Mouse (Mus musculus) layer of hippocampus, adult 9-10 months (tissue): ENCODE measurements around the gene 2300002M23Rik.
A peak's percentile ranks its signal among the peaks of the same experiment; 100 is the strongest.

ENCODE experiments used
- DNase-seq: peaks from one replicate; pipeline ENCODE4 v3.0.0; 2022; ENCODE audit warnings: low spot score

2300002M23Rik gene

GRCm38 (mm10) chr17:35556186-35556765 is 11.0 kb upstream of the 2300002M23Rik start:
- no peak for DNase-seq

- DNase-seq, result no peak
Measured at GRCm38 (mm10) chr17:35556812-35557211, 10.4 kb upstream of the 2300002M23Rik start.

- no peak for DNase-seq
Measured at GRCm38 (mm10) chr17:35557351-35557750, 9.9 kb upstream of the 2300002M23Rik start.

- no peak for DNase-seq
Measured at GRCm38 (mm10) chr17:35558216-35558615, 9.0 kb upstream of the 2300002M23Rik start.

- DNase-seq, result no peak
Measured at GRCm38 (mm10) chr17:35567767-35568166, 517 bp downstream of the 2300002M23Rik start.

GRCm38 (mm10) chr17:35569091-35569944 is 2.1 kb downstream of the 2300002M23Rik start:
- no peak for DNase-seq

GRCm38 (mm10) chr17:35570836-35571235 is 3.6 kb downstream of the 2300002M23Rik start:
- no peak for DNase-seq

GRCm38 (mm10) chr17:35571477-35571876 is 4.2 kb downstream of the 2300002M23Rik start:
- no peak for DNase-seq

GRCm38 (mm10) chr17:35578211-35578610 is 11.0 kb downstream of the 2300002M23Rik start:
- peak; percentile 67 for DNase-seq

GRCm38 (mm10) chr17:35582900-35583299 is 15.7 kb downstream of the 2300002M23Rik start:
- DNase-seq, result no peak

GRCm38 (mm10) chr17:35584330-35584937 is 17.2 kb downstream of the 2300002M23Rik start:
- peak; percentile 75 for DNase-seq

DNA sequence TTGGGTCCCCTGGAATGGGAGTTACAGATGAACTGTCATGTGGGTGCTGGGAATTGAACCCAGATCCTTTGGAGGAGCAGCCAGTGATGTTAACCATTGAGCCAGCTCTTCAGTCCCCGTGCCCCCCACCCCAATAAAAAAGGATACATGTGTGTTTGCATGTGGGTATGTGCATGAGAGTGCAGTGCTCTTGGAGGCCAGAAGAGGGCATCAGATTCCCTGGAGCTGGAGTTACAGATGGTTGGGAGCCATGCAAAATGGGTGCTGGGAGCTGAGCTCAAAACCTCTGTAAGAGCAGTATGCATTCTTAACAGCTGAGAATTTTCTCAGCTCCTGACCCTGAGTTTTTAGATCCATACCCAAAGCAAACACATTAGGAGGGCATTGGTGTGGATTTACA is 20.0 kb downstream of the 2300002M23Rik start:
- DNase-seq, result no peak

- DNase-seq, result no peak
Measured at GRCm38 (mm10) chr17:35588387-35588786, 21.1 kb downstream of the 2300002M23Rik start.

DNA sequence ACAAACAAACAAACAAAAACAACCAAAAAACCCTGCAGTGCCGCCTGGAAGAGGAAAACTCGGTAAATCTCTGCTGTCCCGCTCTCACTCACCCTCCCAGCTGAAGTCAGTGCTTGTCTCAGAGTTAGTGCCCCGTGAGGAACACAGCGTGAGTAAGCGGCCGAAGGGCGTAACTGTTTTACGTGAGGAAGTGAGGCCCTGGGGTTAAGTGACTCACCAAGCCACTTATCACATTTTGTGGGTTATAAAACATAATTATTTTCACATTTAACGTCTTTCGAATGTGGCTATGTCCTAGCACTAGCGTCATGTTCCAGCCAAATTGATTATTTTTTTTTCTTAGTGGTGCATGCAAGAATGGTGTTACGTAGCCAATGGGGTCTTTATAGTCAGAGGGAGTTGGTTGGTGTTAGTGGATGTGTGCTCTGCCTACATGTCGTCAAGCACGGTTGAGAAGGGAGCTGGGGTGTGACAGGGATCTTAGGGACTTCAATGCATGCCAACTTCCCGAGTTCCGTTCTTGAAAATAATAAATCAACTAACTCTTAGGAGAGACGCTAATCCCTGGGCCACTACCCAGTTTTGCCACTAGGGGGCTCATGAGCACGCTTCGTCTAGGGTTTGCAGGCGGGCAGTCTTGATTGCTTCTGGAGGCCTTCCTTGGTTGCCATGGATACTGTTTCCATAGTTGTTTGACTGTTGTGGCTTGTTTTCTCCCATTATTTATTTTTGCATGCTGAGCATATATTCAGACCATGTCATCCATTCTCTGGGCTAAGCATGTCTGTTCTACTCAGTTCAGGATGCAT is 23.4 kb downstream of the 2300002M23Rik start:
- peak; percentile 65 for DNase-seq

GRCm38 (mm10) chr17:35591219-35591578 is 23.9 kb downstream of the 2300002M23Rik start:
- no peak for DNase-seq

DNA sequence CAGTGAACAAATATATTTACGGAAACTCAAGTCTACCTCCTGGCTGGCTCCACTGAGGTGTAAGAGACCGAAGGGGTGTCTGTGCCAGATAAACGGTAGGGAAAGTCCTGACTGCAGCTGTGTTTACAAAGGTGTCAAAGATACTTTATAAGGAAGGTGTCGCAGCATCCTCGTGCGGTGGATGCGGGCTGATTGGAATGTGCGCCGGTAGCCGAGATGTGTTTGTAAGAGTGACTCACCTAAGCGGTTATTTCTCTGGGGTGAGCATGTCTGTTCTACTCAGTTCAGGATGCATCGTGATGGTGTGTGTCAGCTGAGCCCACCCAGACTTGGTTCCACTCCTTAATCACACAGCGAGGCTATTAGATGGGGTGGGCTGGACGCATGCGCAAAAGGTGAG is 24.5 kb downstream of the 2300002M23Rik start:
- DNase-seq, result no peak

DNA sequence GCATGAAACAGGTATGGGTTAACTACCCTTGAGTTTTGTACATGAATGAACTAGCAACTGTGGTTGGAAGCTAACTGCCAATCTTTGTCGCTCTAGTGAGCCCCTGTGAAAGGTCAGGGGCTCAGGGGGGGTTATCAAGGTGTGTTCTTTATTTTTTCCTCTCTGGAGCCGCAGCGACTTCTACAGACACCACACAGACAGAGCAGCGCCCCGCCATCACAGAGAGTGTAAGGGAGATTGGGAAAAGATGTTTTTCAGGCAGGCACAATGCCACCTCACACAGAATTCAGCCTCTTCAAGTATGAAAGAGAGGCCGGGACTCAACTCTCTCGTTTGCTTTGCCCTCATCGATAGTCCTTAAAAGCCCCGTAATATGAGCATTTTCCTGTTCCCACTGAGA is 24.9 kb downstream of the 2300002M23Rik start:
- DNase-seq, result no peak

- no peak for DNase-seq
Measured at GRCm38 (mm10) chr17:35593786-35594185, 26.5 kb downstream of the 2300002M23Rik start.

DNA sequence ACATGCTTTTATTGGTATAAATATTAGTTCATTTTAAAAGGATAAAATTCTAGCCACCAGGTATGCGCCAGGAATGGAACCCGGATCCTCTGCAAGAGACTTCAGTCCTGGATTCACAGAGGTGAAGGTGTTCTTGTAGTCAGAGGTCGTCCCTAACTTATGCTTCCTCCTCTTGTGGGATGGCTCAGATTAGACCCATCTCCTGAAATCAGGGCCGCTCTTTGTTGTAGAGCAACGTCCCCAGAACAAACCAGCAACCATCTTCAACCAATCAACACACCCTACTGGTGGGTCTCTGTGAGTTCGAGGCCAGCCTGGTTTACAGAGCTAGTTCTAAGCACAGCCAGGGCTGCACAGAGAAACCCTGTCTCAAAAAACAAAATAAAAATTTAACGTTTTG is 27.2 kb downstream of the 2300002M23Rik start:
- DNase-seq, result no peak

GRCm38 (mm10) chr17:35597399-35597798 is 30.1 kb downstream of the 2300002M23Rik start:
- DNase-seq, result no peak

DNA sequence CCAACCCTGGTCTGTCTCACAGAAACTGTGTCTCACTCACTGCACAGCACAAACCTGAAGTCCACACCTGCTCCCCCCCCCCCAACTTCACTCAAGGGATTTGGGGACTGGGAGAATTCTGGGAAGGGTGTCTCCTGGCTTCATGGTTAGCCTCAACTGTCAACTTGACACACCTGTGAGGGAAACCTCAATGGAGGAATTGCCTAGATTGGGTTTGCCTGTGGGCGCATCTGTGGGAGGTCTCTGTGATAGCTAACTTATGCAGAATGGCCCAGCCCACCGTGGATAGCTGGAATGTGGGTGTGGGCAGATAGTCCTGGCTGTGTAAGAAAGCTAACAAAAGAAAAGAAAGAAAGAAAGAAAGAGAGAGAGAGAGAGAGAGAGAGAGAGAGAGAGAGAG is 34.0 kb downstream of the 2300002M23Rik start, which contains the start of gene Sfta2:
Gene Sfta2, plus strand, starts transcription at position 301 of the 400 bp plus-strand sequence.
- DNase-seq, result no peak

- DNase-seq, result no peak
Measured at GRCm38 (mm10) chr17:35601736-35602354, 34.6 kb downstream of the 2300002M23Rik start.
